Mouse (Mus musculus) liver, adult (tissue): Measurements from ENCODE around the gene Cdc42bpa.

Source experiments
- GATA4 ChIP-seq: IDR thresholded peaks from 2 replicates; pipeline ENCODE4 v1.6.1; 2014; ENCODE audit warnings: mild to moderate bottlenecking, low read length; ENCODE audit not compliant: insufficient replicate concordance

Gene Cdc42bpa

GRCm38 (mm10) chr1:179959721-179960542, at the start of gene Cdc42bpa:
Gene Cdc42bpa (plus strand): TSS chr1:179960472.
- no peak for TF ChIP-seq GATA4

GRCm38 (mm10) chr1:179913471-179913870, 46.8 kb upstream of the Cdc42bpa start:
- TF ChIP-seq GATA4 = no peak

- no peak for TF ChIP-seq GATA4
Observed at GRCm38 (mm10) chr1:179917036-179917435, 43.2 kb upstream of the Cdc42bpa start.

GRCm38 (mm10) chr1:179917481-179917880, 42.8 kb upstream of the Cdc42bpa start:
- no peak for TF ChIP-seq GATA4

- no peak for TF ChIP-seq GATA4
Observed at GRCm38 (mm10) chr1:179919656-179920436, 40.4 kb upstream of the Cdc42bpa start.

- no peak for TF ChIP-seq GATA4
Observed at GRCm38 (mm10) chr1:179923661-179924405, 36.4 kb upstream of the Cdc42bpa start.

- TF ChIP-seq GATA4 = no peak
Observed at GRCm38 (mm10) chr1:179926240-179926639, 34.0 kb upstream of the Cdc42bpa start.

GRCm38 (mm10) chr1:179927102-179927501, 33.2 kb upstream of the Cdc42bpa start:
- TF ChIP-seq GATA4 = no peak

GRCm38 (mm10) chr1:179928822-179929221, 31.4 kb upstream of the Cdc42bpa start:
- TF ChIP-seq GATA4 = no peak

- no peak for TF ChIP-seq GATA4
Observed at GRCm38 (mm10) chr1:179931247-179931646, 29.0 kb upstream of the Cdc42bpa start.

- no peak for TF ChIP-seq GATA4
Observed at GRCm38 (mm10) chr1:179934064-179934463, 26.2 kb upstream of the Cdc42bpa start.

- TF ChIP-seq GATA4 = no peak
Observed at GRCm38 (mm10) chr1:179940071-179940786, 20.0 kb upstream of the Cdc42bpa start.

- no peak for TF ChIP-seq GATA4
Observed at GRCm38 (mm10) chr1:179940787-179941352, 19.4 kb upstream of the Cdc42bpa start.

GRCm38 (mm10) chr1:179945017-179945416, 15.3 kb upstream of the Cdc42bpa start:
- TF ChIP-seq GATA4 = no peak
